Mouse (Mus musculus) stomach, postnatal 0 days (tissue): ENCODE measurements at regions not wholly inside any gene's neighbourhood (a gene's known extent, or its start where the extent isn't known, plus 50 kb on each side); places are given as distances from the start of the nearest gene placed in this dataset.

Source experiments
- ATAC-seq: fragments of 200-750 bp; cut with Nextera tagmentation; 2 replicates; pipeline ENCODE4 v1.8.0; 2017; ENCODE audit not compliant: low FRiP score, low TSS enrichment
- DNase-seq: peaks from one replicate; pipeline ENCODE4 v3.0.0-alpha.2; 2016; ENCODE audit warnings: low spot score
- H3K27ac ChIP-seq: fragments of 300-500 bp; sonication (generic); replicated peaks from 2 replicates; pipeline ENCODE4 v1.5.1; 2014; ENCODE audit warnings: mild to moderate bottlenecking, control low read depth
- H3K27me3 ChIP-seq: fragments of 300-500 bp; sonication (generic); 2 replicates; pipeline ENCODE4 v1.6.1; 2014; ENCODE audit warnings: low read length; ENCODE audit not compliant: control insufficient read depth, insufficient read depth
- H3K36me3 ChIP-seq: fragments of 300-500 bp; sonication (generic); 2 replicates; pipeline ENCODE4 v1.6.1; 2014; ENCODE audit warnings: low read length, mixed read lengths; ENCODE audit not compliant: control insufficient read depth, insufficient read depth
- H3K4me1 ChIP-seq: fragments of 300-500 bp; sonication (generic); replicated peaks from 2 replicates; pipeline ENCODE4 v1.6.1; 2014; ENCODE audit warnings: antibody characterized with exemption; ENCODE audit not compliant: control insufficient read depth, insufficient read depth
- H3K4me2 ChIP-seq: fragments of 300-500 bp; sonication (generic); replicated peaks from 2 replicates; pipeline ENCODE4 v1.6.1; 2014; ENCODE audit warnings: low read depth, mild to moderate bottlenecking, control low read depth, moderate library complexity
- H3K4me3 ChIP-seq: fragments of 300-500 bp; sonication (generic); 2 replicates; pipeline ENCODE4 v1.5.1; 2014; ENCODE audit warnings: low read depth, low read length, control low read depth
- H3K9ac ChIP-seq: fragments of 300-500 bp; sonication (generic); 2 replicates; pipeline ENCODE4 v1.6.1; 2014; ENCODE audit warnings: mild to moderate bottlenecking, low read length, control low read depth, mixed read lengths
- H3K9me3 ChIP-seq: fragments of 300-500 bp; sonication (generic); 2 replicates; pipeline ENCODE4 v1.6.1; 2016; ENCODE audit warnings: low read length; ENCODE audit not compliant: control insufficient read depth
- CTCF ChIP-seq: IDR thresholded peaks from 2 replicates; pipeline ENCODE4 v1.5.1; 2016; ENCODE audit warnings: antibody characterized with exemption, low read depth, mild to moderate bottlenecking, moderate library complexity
- EP300 ChIP-seq: optimal IDR thresholded peaks from 2 replicates; pipeline ENCODE3; 2016; ENCODE audit warnings: antibody characterized with exemption
- WGBS: fragments of 180-500 bp; shearing (Covaris S2); extraction: QIAGEN DNeasy Blood & Tissue Kit; methylation state at CpG from one replicate; pipeline ENCODE4 v1.1.7; 2014; 5-methylcytosine and 5-hydroxymethylcytosine counted together

DNA sequence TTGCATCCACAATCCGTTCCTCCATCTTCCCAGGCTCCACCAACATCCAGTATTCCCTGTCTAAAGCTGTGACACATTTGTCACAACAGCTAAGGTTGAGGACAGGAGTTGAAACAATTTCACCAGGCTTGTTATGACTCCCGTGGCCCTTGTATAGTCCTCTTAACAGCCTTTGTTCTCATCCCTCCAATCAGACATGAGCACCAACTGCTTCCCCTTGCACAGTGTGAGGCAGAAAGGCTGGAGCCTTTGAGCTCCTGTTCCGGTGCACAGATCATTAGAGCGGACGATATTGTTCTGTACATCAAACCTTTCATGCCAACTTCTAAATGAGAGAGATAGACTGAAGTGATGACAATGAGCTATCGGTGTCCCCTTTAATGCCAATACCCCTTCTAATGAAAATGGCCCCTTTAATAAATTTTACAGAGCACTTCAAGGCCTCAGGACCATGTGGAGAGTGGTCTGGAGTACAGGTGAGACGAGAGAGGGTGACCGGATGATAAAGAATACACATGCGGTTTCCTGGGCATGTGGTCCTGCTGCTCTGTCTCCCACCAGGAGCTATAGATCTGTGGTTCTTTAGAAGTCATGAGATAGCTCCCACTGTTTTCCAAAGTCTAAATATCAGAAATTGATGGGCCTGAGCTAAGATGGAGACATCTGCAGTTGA is 161.8 kb upstream of the Tmco5 start:
- Histone ChIP-seq H3K9ac (no peak overlapping the region), H3K27me3 (no peaks in the 10 kb centered on the region), H3K4me3 (no peak overlapping the region), H3K4me1 (no peaks in the 10 kb centered on the region), H3K36me3 (no peaks in the 10 kb centered on the region), H3K27ac (no peak overlapping the region), H3K4me2 (no peak overlapping the region), H3K9me3 (no peaks in the 10 kb centered on the region)
- no peak for DNase-seq
- no peak for ATAC-seq
- no peak for TF ChIP-seq EP300
- no peak for TF ChIP-seq CTCF
- WGBS = 85% methylated on average over 9 of the region's 9 CpGs

DNA sequence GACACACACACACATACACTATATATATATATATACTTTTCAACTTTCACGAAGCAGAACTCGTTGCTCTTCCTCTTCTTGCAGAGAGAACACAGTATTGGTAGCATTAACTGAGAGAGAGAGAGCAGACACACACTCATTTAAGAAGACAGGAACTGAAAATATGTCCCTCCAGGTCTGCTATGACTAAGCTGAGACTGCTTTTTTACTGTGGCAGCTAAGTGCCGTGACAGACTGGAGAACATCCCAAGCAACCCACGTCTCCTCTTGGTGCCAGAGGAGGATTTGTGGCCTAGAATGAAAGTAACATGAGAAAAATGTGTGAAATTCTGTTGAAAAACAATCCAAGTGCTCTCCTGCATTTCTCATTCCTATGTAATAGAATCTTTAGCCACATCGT is 159.9 kb upstream of the Tmco5 start:
- H3K4me3 ChIP-seq = no peak overlapping the region
- H3K27me3 ChIP-seq = no peaks in the 10 kb centered on the region
- H3K9me3 ChIP-seq = no peaks in the 10 kb centered on the region
- H3K4me2 ChIP-seq = no peak overlapping the region
- no peak for ATAC-seq
- TF ChIP-seq CTCF = no peak
- TF ChIP-seq EP300 = no peak
- no peaks in the 10 kb centered on the region for H3K4me1 ChIP-seq
- 81% methylated on average over 5 of the region's 5 CpGs for WGBS
- H3K36me3 ChIP-seq = no peaks in the 10 kb centered on the region
- no peak overlapping the region for H3K9ac ChIP-seq
- no peak overlapping the region for H3K27ac ChIP-seq
- no peak for DNase-seq

DNA sequence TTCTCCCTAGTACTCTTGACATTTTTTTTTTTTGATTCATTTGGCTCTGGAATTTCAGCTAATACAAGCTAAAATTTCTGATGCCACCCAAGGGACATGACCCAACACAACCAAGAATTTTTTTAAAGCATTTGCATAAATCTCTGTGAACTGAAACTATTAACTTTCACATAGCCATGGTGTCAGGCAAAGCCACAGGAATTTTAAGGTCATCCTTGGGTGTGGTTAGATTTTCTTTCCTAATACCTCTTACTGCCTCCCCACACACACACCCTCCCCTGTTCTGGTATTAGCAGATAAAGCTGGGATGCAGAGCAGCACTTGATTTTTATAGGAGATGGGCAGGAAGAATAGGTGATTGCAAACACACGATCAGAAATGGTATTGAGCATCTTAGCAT is 150.9 kb upstream of the Tmco5 start:
- Histone ChIP-seq H3K9me3 (no peaks in the 10 kb centered on the region), H3K4me1 (no peaks in the 10 kb centered on the region), H3K36me3 (no peaks in the 10 kb centered on the region), H3K27me3 (no peaks in the 10 kb centered on the region), H3K4me2 (no peak overlapping the region), H3K27ac (no peak overlapping the region), H3K9ac (no peak overlapping the region), H3K4me3 (no peak overlapping the region)
- no peak for DNase-seq
- no peak for ATAC-seq
- WGBS = 54% methylated on average over 1 of the region's 1 CpGs
- TF ChIP-seq CTCF = no peak

DNA sequence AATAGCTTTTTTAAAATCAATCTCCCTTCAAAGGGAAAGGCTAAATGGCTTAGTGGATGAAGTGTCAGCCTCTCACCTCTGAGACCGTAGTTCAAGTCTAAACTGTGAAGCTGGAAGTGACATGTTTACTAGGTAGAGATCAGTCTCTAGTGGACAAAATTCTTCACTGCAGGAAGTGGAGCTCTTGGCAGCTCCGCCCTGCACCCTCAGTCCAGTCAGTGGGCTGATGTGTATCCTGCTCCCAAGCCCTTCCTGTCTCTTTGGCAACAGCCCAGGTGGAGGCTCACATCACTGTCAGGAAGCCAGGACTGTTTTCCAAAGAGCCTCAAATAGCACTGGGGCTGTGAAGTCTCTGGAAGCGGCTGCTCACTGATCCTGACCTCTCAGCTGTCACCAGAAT is 142.8 kb upstream of the Tmco5 start:
- no peak for ATAC-seq
- no peak overlapping the region for H3K9ac ChIP-seq
- no peak overlapping the region for H3K4me3 ChIP-seq
- peak; percentile 23 for DNase-seq
- H3K27me3 ChIP-seq = no peaks in the 10 kb centered on the region
- TF ChIP-seq CTCF (peak; percentile 72), EP300 (no peak)
- no peaks in the 10 kb centered on the region for H3K9me3 ChIP-seq
- H3K27ac ChIP-seq = no peak overlapping the region
- no peaks in the 10 kb centered on the region for H3K4me1 ChIP-seq
- WGBS = 12% methylated on average over 3 of the region's 3 CpGs
- no peak overlapping the region for H3K4me2 ChIP-seq
- H3K36me3 ChIP-seq = no peaks in the 10 kb centered on the region

DNA sequence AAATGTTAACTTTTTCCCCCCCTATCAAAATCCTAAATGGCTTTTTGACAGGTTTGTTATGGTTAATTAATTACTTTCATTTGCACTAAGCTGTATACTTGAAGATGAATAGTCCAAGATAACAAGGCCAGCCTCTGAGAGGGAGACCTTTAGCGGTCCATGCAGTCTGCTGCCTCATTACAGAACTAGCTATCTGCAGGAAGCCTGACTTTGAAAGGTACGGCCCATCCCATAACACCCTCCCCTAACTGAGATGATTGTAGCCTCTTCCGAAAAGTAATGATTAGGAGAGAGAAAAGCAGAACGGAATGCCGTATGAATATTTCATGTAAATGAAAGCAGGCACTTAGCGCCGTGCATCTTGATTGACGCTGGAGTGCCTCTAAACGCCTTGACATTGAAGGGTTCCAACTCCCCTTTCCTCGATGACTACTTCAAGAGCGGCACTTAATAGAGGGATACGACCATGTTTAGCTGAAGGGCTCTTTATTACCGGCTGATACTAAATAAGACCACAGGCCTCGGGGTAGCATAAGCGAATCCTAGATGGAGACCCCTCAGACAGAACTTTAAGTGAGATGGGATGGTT is 109.9 kb upstream of the Tmco5 start:
- no peak for DNase-seq
- WGBS = 67% methylated on average over 15 of the region's 15 CpGs
- ATAC-seq = no peak

DNA sequence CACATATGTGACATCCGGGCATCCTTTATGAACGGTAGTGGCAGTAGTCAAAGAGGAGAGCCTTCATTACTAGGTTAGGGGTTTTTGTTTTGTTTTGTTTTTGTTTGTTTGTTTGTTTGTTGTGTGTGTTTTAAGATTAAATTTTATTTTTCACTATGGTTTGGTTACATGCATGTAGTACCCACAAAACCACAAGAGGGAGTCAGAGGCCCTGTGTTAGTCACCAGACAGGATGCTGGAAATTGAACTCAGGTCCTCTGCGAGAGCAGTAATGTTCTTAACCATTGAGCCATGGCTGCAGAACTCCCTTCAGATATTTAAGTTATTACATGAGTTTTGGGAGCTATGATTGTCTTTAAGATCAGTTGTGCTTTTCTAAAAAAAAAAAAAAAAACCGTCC is 109.3 kb upstream of the Tmco5 start:
- Histone ChIP-seq H3K4me1 (no peaks in the 10 kb centered on the region), H3K9me3 (no peaks in the 10 kb centered on the region), H3K27me3 (no peaks in the 10 kb centered on the region), H3K4me3 (no peak overlapping the region), H3K36me3 (no peaks in the 10 kb centered on the region), H3K27ac (no peak overlapping the region), H3K9ac (no peak overlapping the region), H3K4me2 (no peak overlapping the region)
- ATAC-seq (no peak), DNase-seq (no peak)
- peak; percentile 56 for TF ChIP-seq CTCF
- no peak for TF ChIP-seq EP300
- WGBS = 76% methylated on average over 4 of the region's 4 CpGs

More for the DNA sequence above, 109.9 kb upstream of the Tmco5 start:
- H3K4me2 ChIP-seq = no peak overlapping the region
- no peaks in the 10 kb centered on the region for H3K9me3 ChIP-seq
- H3K4me3 ChIP-seq = no peak overlapping the region
- H3K36me3 ChIP-seq = no peaks in the 10 kb centered on the region
- no peaks in the 10 kb centered on the region for H3K27me3 ChIP-seq
- H3K27ac ChIP-seq = no peak overlapping the region
- TF ChIP-seq CTCF (no peak), EP300 (no peak)
- H3K9ac ChIP-seq = no peak overlapping the region
- no peaks in the 10 kb centered on the region for H3K4me1 ChIP-seq
